Mouse (Mus musculus) midbrain, embryonic 12.5 days (tissue): ENCODE results near the gene Ecd. TPM values are rescaled to one million over a fixed set of nuclear protein-coding genes. Genes with fewer than 3 reads are reported as not detected.
"Not testable (repeated sequence)": the region's sequence is repeated elsewhere in the genome, so short reads cannot be mapped to it uniquely, and the experiment has no call there.

Experiments
- ATAC-seq: fragments of 200-750 bp; cut with Nextera tagmentation; 2 replicates; pipeline ENCODE4 v1.8.0; 2017; ENCODE audit warnings: low read depth, moderate TSS enrichment, moderate library complexity; ENCODE audit not compliant: low FRiP score
- H3K27ac ChIP-seq: fragments of 300-500 bp; sonication (generic); replicated peaks from 2 replicates; pipeline ENCODE4 v1.5.1; 2016; ENCODE audit warnings: mild to moderate bottlenecking
- H3K27me3 ChIP-seq: fragments of 300-500 bp; sonication (generic); 2 replicates; pipeline ENCODE4 v1.6.1; 2016; ENCODE audit warnings: mild to moderate bottlenecking
- H3K36me3 ChIP-seq: fragments of 300-500 bp; sonication (generic); 2 replicates; pipeline ENCODE4 v1.6.1; 2016
- H3K4me1 ChIP-seq: fragments of 300-500 bp; sonication (generic); 2 replicates; pipeline ENCODE4 v1.6.1; 2016
- H3K4me2 ChIP-seq: fragments of 300-500 bp; sonication (generic); replicated peaks from 2 replicates; pipeline ENCODE4 v1.6.1; 2016; ENCODE audit warnings: mild to moderate bottlenecking, moderate library complexity
- H3K4me3 ChIP-seq: fragments of 300-500 bp; sonication (generic); 2 replicates; pipeline ENCODE4 v1.5.1; 2016; ENCODE audit warnings: mild to moderate bottlenecking
- H3K9ac ChIP-seq: fragments of 300-500 bp; sonication (generic); replicated peaks from 2 replicates; pipeline ENCODE4 v1.6.1; 2016; ENCODE audit warnings: mild to moderate bottlenecking, moderate library complexity
- H3K9me3 ChIP-seq: fragments of 300-500 bp; sonication (generic); 2 replicates; pipeline ENCODE4 v1.6.1; 2016; ENCODE audit warnings: mild to moderate bottlenecking
- whole genome bisulfite sequencing: fragments of 180-500 bp; shearing (Covaris S2); methylation state at CpG from one replicate; pipeline ENCODE4 v1.1.7; 2016; 5-methylcytosine and 5-hydroxymethylcytosine counted together
- polyA plus RNA-seq: library from polyadenylated mRNA; unstranded; fragments of >200 nt; fragmentation: Nextera tagmentation; extraction: Ambion mirVana; gene quantifications from 2 replicates; pipeline ENCODE4 v1.2.1, GENCODE M21; 2016

The Ecd gene
- polyA plus RNA-seq, 1 experiment from 2014 or later: 62.6 TPM

DNA sequence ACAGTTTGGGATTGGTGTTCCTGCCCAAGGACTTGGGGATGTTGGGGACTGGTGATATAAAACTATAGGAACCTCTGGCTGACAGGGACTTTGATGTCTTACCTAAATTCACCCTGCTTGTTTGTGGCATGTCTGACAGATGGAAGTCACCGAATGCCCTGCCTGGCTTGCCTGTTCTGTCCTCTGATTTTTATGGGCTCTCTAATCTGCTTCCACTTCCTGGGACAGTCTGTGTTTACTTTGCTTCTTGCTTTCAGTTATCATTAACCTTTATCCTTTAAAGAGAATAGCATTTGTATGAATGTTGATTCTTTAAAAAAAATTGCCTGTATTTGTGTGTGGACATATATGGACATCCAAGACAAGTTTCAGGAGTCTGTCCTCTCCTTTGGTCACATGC, 32.8 kb downstream of the Ecd start:
- Histone ChIP-seq H3K36me3 (peaks cover 36% of the 10 kb centered on the region), H3K4me1 (no peaks in the 10 kb centered on the region), H3K27ac (no peak overlapping the region), H3K9ac (no peak overlapping the region), H3K27me3 (no peaks in the 10 kb centered on the region), H3K4me2 (no peak overlapping the region), H3K4me3 (no peak overlapping the region), H3K9me3 (no peaks in the 10 kb centered on the region)
- WGBS: 93% methylated on average over 1 of the region's 1 CpGs
- no peak for ATAC-seq

DNA sequence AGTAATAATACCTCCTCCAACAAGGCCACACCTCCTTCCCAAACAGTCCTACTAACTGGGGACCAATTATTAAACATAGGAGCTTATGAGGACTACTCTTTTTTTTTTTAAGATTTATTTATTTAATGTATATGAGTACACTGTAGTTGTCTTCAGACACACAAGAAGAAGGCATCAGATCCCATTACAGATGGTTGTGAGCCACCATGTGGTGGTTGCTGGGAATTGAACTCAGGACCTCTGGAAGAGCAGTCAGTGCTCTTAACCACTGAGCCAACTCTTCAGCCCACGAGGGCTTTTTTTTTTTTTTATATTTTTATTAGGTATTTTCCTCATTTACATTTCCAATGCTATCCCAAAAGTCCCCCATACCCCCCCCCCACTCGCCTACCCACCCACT, 42.8 kb downstream of the Ecd start:
- H3K27ac ChIP-seq, H3K27me3 ChIP-seq, H3K9me3 ChIP-seq, ATAC-seq, H3K4me1 ChIP-seq, H3K4me2 ChIP-seq, H3K4me3 ChIP-seq, H3K9ac ChIP-seq: not testable (repeated sequence)
- peaks cover 13% of the 10 kb centered on the region for H3K36me3 ChIP-seq
- WGBS: 78% methylated on average over 2 of the region's 2 CpGs

DNA sequence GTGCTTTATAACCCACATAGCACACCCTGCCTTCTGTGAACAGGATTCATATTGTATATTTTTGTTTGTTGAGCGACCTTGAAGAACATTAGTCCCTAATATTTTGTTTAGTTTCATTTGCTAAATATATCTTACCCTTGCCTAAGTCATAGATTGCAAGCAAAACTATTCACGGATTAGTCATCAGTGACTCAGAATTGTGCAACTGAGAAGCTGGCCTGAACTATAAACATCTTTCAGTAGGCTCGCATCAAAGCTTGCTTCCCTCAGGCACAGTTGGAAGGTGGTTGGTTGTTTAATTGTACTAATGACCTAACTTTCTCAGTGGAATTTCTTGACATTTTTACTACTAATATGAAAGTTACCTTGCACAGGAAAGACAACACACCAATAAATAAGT, 49.8 kb downstream of the Ecd start:
- Histone ChIP-seq H3K4me3 (no peak overlapping the region), H3K36me3 (no peaks in the 10 kb centered on the region), H3K9me3 (no peaks in the 10 kb centered on the region), H3K4me1 (peaks cover 6% of the 10 kb centered on the region), H3K9ac (no peak overlapping the region), H3K27ac (no peak overlapping the region), H3K4me2 (no peak overlapping the region), H3K27me3 (no peaks in the 10 kb centered on the region)
- ATAC-seq: no peak
- WGBS: 85% methylated on average over 3 of the region's 3 CpGs

DNA sequence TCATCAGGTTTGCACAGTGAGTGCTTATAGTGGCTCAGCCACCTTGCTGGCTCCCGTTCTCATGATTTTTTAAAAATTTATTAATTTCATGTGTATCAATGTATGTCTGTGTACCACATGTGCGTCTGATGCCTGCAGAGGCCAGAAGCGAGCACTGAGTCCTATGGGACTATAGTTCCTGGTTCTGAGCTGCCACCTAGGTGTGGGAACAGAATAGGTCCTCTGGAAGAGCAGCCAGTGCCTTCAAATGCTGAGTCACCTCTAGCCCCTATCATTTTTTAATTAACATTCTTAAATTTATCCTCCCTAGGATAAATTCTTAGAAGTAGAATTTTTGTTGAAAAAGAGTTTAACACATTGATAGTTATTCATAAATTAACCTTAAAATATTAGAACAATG, 50.3 kb downstream of the Ecd start:
- H3K9me3 ChIP-seq: no peaks in the 10 kb centered on the region
- H3K9ac ChIP-seq: no peak overlapping the region
- WGBS: 82% methylated on average over 3 of the region's 3 CpGs
- no peak overlapping the region for H3K27ac ChIP-seq
- H3K36me3 ChIP-seq: no peaks in the 10 kb centered on the region
- ATAC-seq: no peak
- peaks cover 6% of the 10 kb centered on the region for H3K4me1 ChIP-seq
- H3K4me2 ChIP-seq: no peak overlapping the region
- no peak overlapping the region for H3K4me3 ChIP-seq
- no peaks in the 10 kb centered on the region for H3K27me3 ChIP-seq

DNA sequence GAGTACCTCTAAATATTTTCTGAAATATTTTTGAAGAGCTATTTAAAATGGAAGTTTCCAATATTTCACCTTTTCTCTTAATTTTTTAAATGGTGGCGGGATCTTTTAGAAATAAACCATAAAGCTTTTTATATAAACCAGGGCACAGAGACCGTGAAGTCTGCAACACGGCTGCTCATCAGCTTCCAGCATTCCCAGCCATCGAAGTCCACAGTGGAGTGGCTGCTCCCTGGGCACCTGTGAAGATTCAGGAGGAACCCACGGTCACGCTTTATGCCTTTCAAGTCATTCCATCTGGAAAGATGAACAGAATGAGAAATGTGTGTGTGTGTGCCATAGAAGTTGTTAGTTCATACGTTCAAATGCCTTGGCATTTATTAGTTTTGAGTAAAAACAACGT, 53.0 kb downstream of the Ecd start:
- peak overlapping the region; percentile 49 for H3K4me3 ChIP-seq
- 53% methylated on average over 8 of the region's 8 CpGs for WGBS
- H3K27me3 ChIP-seq: no peaks in the 10 kb centered on the region
- no peak overlapping the region for H3K27ac ChIP-seq
- H3K36me3 ChIP-seq: no peaks in the 10 kb centered on the region
- H3K4me2 ChIP-seq: peak overlapping the region; percentile 59
- H3K9ac ChIP-seq: peak overlapping the region; percentile 48
- ATAC-seq: no peak
- H3K4me1 ChIP-seq: peaks cover 6% of the 10 kb centered on the region
- no peaks in the 10 kb centered on the region for H3K9me3 ChIP-seq

DNA sequence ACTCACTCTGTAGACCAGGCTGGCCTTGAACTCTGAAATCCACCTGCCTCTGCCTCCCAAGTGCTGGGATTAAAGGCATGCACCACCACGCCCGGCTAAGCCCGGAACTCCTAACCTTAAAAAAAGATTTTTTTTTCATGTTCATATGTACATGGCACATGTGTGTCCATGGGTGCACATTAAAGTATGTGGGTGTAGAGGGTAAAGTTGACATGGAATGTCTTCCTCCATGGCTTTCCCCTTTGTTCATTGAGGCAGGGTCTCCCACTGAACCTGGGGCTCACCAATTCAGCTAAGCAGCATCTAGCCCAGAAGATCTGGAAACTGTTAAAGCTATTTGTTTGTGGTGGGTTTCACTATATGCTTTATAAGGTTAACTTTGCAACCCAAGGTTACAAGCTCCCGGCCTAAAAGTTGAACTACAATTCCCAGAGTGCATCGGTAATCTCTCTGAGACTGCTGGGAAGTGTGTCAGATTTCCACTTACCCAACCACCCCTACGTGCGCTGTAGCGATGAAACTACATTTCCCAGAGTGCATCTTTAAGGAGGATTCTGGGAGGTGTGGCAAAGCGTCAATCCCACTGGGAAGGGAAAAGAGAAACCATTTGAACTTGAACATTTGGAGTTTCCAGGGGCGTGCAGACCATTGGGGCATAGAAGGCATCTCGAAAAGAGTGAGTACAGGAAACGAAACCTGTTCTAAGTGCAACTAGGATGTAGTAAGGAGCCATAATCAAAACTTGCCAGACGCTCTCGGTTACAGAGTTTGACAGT, 53.6 kb downstream of the Ecd start, which contains the start of gene Nudt13:
TSS of gene Nudt13 (plus strand) at position 581 of the 776 bp plus-strand sequence.
- WGBS: 25% methylated on average over 14 of the region's 14 CpGs
- no peak within 1 kb of the TSS for H3K27ac ChIP-seq

DNA sequence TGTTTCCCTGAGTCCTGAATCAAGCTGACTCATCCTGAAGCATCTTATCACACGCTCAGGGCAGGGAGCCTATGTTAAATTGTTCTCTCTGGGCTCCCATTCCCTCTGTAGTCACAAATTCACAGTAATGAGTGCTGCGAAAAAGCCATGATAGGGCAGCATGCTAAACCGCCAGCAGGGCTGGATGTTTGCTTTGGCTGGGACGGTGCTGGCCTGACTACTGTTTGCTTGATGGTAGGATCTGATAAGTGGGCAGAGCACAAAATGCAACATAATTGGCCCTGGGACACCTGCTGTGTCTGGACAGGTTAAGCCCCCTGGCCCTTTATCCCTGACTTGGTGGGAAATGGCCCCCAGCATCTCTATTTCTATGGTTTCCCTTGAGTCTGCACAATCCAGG, 56.5 kb downstream of the Ecd start:
- H3K9ac ChIP-seq: no peak overlapping the region
- no peak for ATAC-seq
- H3K4me2 ChIP-seq: no peak overlapping the region
- H3K27ac ChIP-seq: no peak overlapping the region
- H3K27me3 ChIP-seq: no peaks in the 10 kb centered on the region
- no peak overlapping the region for H3K4me3 ChIP-seq
- peaks cover 6% of the 10 kb centered on the region for H3K4me1 ChIP-seq
- no peaks in the 10 kb centered on the region for H3K9me3 ChIP-seq
- no peaks in the 10 kb centered on the region for H3K36me3 ChIP-seq
- 60% methylated on average over 4 of the region's 4 CpGs for WGBS

More for the DNA sequence above, 53.6 kb downstream of the Ecd start, which contains the start of gene Nudt13:
- Histone ChIP-seq H3K36me3 (no peaks in the 10 kb centered on the region), H3K4me2 (peak within 1 kb of the TSS; percentile 59), H3K4me1 (peaks cover 6% of the 10 kb centered on the region), H3K27me3 (no peaks in the 10 kb centered on the region), H3K9me3 (no peaks in the 10 kb centered on the region), H3K4me3 (peak within 1 kb of the TSS; percentile 49), H3K9ac (peak within 1 kb of the TSS; percentile 48)
- ATAC-seq: peak; percentile 97

Other genes with a start within 250 kb of the Ecd start
- 11.2 and 12.1 TPM in 2 replicates for gene Saysd1, start 209.6 kb downstream of the Ecd start, polyA plus RNA-seq
- 6.7 and 7.4 TPM in 2 replicates for gene Kcnk5, start 166.3 kb downstream of the Ecd start, polyA plus RNA-seq
- gene Kcnk16, start 78.9 kb downstream of the Ecd start, polyA plus RNA-seq: not detected in 2 replicates
- 14.5 and 16.0 TPM in 2 replicates for gene Nudt13, start 53.4 kb downstream of the Ecd start, polyA plus RNA-seq
- gene Fam149b, start within 50 bp of the Ecd start, polyA plus RNA-seq: 56.1 and 60.1 TPM in 2 replicates
- gene Dnajc9, start 40.8 kb upstream of the Ecd start, polyA plus RNA-seq: 221 and 224 TPM in 2 replicates
- gene Mrps16, start 45.5 kb upstream of the Ecd start, polyA plus RNA-seq: 58.8 and 66.6 TPM in 2 replicates
- gene Cfap70, start 104.1 kb upstream of the Ecd start, polyA plus RNA-seq: 0.34 and 1.4 TPM in 2 replicates
- gene Anxa7, start 132.0 kb upstream of the Ecd start, polyA plus RNA-seq: 11.0 and 12.2 TPM in 2 replicates
- 0.84 and 0.89 TPM in 2 replicates for gene Mss51, start 148.8 kb upstream of the Ecd start, polyA plus RNA-seq
- gene Ppp3cb, start 198.5 kb upstream of the Ecd start, polyA plus RNA-seq: 66.2 and 68.8 TPM in 2 replicates